Mouse (Mus musculus) 3134 (cell line): ENCODE data around the gene Ifitm5.

Experiments
- DNase-seq: peaks from one replicate; pipeline ENCODE4 v3.0.0-alpha.2; 2011; ENCODE audit warnings: low spot score; ENCODE audit not compliant: insufficient read length; ENCODE audit errors: extremely low read depth

Gene Ifitm5

DNA sequence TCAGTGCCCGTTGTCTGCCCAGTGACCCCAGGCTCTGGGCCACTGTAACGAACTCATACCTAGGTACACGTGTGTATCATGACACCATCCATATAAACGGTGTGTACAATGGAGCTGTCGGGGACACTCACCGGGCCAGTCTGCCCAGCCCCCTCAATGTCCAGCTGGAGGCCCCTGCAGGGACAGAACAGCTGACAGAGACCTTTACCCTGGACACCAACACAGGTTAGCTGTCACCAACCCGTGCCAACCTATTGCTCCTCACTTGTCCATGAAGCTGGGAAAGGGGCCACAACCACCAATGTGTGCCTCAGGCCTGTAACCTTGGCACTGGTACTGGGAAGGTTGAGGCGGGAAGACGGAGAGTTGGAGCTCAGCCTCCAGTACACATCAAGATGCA is 7.8 kb downstream of the Ifitm5 start:
- DNase-seq: no peak

DNA sequence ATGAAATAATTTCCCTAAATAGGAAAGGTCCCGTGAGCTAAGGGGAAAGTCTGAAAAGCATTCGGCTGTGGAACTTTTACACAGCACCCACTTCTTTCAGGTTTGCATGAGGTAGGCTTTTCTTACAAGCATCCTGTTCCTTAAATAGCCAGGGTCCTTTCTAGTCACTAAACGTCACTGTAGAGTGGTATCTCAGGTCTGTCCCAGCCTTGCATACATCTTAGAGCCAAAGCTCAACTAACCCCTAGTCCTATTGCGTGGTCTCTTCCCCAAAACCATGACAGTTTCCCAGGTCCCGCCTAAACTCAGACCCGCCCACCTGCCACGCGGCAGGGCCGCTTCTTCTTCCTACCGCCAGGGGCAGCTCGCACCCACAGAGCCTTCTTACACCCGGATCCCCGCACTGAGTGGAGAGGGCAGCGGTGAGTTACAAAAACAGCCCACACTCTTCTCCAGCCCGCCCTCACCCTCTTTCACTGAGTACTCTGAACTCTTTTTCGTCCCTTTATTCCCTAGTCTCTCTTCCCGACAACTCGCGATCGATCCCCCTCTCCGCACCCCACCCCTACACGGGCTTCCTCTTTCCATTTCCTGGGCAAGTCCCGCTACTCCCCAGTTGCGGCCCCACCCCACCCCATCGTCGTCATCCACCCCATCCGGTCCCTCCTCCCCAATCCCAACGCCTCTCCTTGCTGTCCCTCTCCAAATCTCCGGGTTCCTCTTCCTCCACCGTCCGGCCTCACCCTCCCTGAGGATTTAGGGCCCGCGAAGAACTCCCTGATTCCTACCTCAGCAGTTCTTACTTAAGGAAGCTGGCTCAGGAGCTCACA is 8.7 kb downstream of the Ifitm5 start, which contains the start of gene Pgghg:
Pgghg (plus strand) TSS at position 170 of the 830 bp plus-strand sequence.
- peak; percentile 96 for DNase-seq

DNA sequence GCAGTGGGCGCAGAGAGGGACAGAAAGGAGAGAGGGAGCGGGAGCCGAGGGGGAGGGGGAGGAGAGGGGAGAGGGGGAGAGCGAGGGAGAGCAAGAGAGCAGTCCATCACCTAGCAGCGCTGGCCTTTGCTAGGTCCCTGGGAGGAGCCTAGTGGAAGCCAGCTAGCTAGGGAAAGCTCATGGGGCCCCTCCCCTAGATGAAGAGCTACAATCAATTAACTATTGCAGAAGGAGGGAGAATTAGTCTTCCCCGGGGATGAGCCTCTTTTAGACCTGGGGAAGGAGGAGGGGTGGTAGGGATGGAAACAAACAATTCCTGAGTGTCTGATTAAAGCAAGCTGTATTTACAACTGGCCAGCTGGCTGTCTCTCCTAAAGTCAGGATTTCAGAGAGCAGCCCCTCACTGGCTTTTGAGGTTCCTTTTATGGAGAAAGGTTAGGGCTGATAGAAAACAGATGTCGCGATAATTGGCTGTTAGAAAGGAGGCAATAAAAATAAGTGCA is 10.4 kb downstream of the Ifitm5 start:
- DNase-seq: no peak

- no peak for DNase-seq
These were observed 11.2 kb downstream of the Ifitm5 start for GRCm38 (mm10) chr7:140938896-140939295.

DNA sequence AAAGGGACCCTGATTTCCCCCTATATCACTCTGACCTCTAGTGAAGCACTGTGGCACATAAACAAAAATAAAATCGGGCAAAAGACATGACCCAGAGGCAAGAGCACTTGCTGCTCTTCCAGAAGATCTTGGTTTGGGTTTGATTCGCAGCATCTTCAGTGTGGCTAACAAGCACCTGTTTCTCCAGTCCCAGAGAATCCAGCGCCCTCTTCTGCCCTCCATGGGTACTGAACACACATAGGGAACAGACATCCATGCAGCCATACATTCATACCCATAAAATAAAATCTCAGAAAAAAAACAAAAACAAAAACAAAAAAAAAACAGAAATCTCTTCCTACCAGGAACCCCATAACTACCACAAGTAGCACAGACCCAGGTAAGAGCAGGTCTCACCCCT is 11.7 kb downstream of the Ifitm5 start:
- no peak for DNase-seq

GRCm38 (mm10) chr7:140927181-140927580 is 22.9 kb downstream of the Ifitm5 start:
- DNase-seq: no peak

- DNase-seq: no peak
These were observed 26.9 kb downstream of the Ifitm5 start for GRCm38 (mm10) chr7:140923070-140923775.

DNA sequence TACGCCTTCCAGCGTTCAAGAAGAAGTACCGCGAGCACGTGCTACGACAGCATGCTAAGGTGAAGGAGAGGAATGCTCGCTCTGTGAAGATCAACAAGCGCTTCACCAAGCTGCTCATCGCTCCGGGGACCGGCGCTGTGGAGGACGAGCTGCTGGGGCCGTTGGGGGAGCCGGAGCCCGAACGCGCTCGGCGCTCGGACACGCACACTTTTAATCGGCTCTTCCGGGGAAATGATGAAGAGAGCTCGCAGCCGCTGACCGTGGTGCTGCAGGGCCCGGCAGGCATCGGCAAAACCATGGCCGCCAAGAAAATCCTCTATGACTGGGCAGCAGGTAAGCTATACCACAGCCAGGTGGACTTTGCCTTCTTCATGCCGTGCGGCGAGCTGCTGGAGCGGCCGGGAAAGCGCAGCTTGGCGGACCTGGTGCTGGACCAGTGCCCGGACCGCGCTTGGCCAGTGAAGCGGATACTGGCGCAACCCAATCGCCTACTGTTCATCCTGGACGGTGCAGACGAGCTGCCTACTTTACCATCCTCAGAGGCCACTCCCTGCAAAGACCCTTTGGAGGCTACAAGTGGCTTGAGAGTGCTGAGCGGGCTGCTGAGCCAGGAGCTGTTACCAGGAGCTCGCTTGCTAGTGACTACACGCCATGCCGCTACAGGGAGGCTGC is 27.6 kb downstream of the Ifitm5 start:
- no peak for DNase-seq

DNA sequence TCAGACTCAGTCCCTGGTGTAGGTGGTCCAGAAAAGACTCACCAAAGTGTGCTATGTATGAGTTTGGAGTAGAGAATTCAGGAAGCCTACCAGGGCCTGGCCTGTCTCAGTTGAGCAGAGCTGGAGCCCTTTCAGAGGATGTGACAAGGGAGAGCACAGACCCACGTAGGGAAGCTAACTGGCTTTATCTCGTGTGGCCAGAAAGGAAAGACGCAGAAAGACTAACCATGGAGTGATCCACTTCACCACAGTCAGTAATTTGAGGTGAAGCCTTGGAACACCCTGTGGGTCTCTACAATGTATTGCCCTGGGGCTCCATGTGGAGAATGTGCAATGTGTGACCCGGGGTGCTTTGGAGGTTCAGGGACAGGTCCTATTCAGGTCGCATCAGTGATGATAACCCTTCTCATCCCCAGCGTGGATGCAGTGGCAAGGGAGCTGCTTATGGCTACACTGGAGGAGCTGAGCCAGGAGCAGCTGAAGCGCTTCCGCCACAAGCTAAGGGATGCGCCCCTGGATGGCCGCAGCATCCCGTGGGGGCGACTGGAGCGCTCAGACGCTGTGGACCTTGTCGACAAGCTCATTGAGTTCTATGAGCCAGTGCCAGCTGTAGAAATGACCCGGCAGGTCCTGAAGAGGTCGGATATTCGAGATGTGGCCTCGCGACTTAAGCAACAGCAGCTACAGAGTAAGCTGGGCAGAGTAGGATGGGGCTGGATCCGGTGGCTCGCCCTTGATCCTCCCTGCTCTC is 28.7 kb downstream of the Ifitm5 start:
- DNase-seq: no peak

DNA sequence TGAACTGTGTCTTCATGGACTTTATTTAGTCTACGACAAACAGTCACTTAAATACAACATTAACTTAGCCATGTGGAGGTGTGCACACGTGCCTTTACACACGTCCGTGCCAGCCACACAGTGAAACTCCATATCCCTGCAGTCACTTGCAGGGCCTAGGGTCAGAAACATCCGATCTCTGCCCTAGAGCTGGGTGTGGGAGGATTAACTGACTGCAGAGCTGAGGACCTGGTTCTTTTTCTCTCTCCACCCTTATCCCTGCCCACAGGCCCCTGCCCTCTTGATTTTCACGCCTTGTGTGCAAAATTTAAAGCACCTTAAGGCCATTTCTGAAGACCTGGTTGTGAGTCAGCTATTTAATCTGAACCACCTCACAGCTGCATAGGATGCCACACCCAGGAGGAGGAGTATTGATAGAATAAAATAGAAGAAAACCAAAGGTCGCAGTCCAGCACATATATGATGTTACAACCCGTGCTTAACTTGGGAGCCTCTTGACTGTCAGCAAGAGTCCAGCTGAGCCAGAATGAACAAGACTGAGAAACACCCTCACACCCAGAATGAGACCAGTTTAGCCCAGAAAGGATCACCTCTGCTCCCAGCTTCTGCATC is 29.6 kb downstream of the Ifitm5 start, which contains the start of gene Nlrp6:
Nlrp6 (plus strand) TSS at position 485 of the 612 bp plus-strand sequence.
- DNase-seq: no peak

DNA sequence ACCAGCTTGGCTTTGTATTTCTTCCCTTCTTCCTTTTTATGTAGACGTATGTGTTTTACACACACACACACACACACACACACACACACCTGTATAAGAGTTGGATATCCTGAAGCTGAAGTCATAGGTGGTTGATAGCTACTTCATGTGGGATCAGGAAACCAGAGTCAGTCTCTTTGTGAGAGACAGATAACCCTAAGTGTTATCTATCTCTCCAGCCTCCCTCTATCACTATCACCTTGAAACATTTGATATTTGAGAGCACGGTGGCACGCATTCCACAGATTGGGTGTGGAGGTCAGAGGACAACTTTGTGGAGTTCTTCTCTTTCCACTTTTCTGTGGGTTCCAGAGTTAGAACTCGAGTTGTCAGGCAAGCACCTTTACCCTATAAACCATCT is 30.2 kb downstream of the Ifitm5 start:
- DNase-seq: no peak

DNA sequence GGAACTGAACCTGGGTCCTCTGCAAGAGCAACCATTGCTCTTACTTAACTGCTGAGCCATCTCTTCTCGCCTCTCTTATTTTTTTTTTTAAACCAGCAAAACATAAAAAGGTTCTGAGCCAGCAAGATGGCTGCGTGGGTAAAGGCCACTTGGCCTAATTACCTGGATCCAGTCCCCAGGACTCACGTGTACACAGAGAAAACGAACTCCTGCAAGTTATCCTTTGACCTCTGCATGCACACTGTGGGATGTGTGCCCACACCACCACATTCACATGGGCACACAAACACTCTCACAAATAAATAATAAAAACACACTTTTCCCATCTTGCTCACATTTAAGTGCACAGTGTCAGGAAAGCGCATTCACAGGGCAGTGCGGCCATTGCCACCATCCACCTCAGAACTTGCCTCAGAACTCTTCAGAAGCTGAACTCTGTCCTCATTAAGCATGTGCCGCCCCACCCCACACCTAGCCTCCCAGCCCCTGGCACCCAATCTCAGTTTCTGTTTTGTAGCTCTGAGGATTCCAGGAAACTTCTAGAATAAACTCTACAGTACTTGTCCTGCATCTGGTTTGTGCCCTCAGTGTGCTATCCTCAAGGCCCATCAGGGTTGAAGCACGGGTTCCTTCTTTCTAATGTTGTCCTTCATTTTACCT is 35.9 kb downstream of the Ifitm5 start:
- no peak for DNase-seq

GRCm38 (mm10) chr7:140912846-140913482 is 37.1 kb downstream of the Ifitm5 start:
- no peak for DNase-seq

DNA sequence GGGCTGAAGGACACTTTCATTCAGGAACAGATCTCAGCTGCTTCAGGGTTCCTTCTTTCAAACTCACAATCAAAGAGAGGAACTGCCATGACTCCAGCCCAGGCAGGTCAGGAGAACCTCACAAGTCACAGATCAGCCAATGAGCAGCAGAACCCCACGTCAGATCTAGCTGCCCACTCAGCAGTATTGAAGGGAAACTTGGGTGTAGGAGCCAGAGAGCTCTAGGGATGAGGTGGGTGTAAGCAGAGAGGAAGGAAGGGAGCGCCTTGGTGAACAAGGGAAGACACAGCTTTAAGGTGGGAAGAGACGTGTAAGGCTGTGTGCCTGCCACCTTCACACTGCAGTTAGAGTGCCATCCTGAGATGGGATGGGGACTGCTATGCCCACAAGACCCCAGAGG is 37.8 kb downstream of the Ifitm5 start:
- DNase-seq: no peak

- peak; percentile 48 for DNase-seq
These were observed 41.4 kb downstream of the Ifitm5 start for GRCm38 (mm10) chr7:140908634-140909107.

GRCm38 (mm10) chr7:140908181-140908580 is 41.9 kb downstream of the Ifitm5 start:
- no peak for DNase-seq

- DNase-seq: no peak
These were observed 42.4 kb downstream of the Ifitm5 start for GRCm38 (mm10) chr7:140907697-140908096.

GRCm38 (mm10) chr7:140907131-140907530 is 43.0 kb downstream of the Ifitm5 start:
- no peak for DNase-seq

- no peak for DNase-seq
These were observed 44.4 kb downstream of the Ifitm5 start for GRCm38 (mm10) chr7:140905642-140906081.
